Mouse (Mus musculus): ENCODE measurements at regions not wholly inside any gene's neighbourhood (a gene's known extent, or its start where the extent isn't known, plus 50 kb on each side); places are given as distances from the start of the nearest gene placed in this dataset.

DNA sequence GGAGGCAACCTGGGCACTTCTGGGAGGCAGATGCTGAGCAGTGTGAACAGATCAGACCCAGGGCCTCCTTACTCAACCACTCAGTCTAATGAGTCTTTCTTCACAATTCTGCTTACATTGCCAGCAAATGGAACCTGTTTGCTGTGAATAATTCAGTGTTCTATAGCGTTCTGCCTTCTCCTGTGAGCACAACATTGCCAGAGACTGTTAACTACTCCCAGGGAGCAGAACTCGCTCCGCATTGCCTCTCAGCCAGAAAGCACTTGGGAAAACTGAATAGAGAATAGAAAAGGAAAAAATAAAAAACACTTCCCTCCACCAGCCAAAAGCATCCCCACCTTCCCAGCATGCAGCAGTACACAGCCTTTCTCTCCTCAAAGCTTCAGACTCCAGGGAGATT, 51.5 kb downstream of the Aym1 start:
- 51% methylated on average over 3 of the region's 3 CpGs for WGBS
- no peak for ATAC-seq (replicated peaks)
- no peak overlapping the region for H3K4me3 ChIP-seq
- H3K36me3 ChIP-seq (replicated peaks) = no peaks in the 10 kb centered on the region
- H3K27ac ChIP-seq = peak overlapping the region; percentile 47
- peaks cover 26% of the 10 kb centered on the region for H3K4me1 ChIP-seq
- no peak overlapping the region for H3K4me2 ChIP-seq
- H3K27me3 ChIP-seq (replicated peaks) = no peaks in the 10 kb centered on the region
- no peaks in the 10 kb centered on the region for H3K9me3 ChIP-seq
- no peak overlapping the region for H3K9ac ChIP-seq

DNA sequence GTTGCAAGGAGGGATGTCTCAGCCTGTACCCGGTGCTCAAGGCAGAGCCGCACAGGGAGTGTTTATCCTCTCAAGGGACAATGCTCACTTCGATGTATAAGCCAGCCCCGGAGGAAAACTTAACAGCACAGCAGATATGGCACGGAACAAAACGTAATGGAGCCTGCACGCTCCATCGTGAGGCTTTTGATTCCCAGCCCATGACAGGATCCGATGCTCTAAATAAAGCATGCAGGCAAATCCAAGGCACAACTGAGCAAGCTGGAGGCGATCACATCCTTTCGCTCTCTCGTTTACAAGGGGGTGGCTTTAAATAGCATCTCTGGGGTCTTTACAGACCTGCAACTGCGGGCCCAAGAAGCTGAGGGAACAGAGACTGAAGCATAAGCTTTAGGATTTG, 53.9 kb downstream of the Aym1 start:
- H3K4me3 ChIP-seq = no peak overlapping the region
- H3K27ac ChIP-seq = peak overlapping the region; percentile 63
- H3K9me3 ChIP-seq = no peaks in the 10 kb centered on the region
- no peak overlapping the region for H3K4me2 ChIP-seq
- WGBS = 41% methylated on average over 13 of the region's 13 CpGs
- H3K27me3 ChIP-seq (replicated peaks) = no peaks in the 10 kb centered on the region
- H3K36me3 ChIP-seq (replicated peaks) = no peaks in the 10 kb centered on the region
- ATAC-seq (replicated peaks) = no peak
- peaks cover 26% of the 10 kb centered on the region for H3K4me1 ChIP-seq
- no peak overlapping the region for H3K9ac ChIP-seq

DNA sequence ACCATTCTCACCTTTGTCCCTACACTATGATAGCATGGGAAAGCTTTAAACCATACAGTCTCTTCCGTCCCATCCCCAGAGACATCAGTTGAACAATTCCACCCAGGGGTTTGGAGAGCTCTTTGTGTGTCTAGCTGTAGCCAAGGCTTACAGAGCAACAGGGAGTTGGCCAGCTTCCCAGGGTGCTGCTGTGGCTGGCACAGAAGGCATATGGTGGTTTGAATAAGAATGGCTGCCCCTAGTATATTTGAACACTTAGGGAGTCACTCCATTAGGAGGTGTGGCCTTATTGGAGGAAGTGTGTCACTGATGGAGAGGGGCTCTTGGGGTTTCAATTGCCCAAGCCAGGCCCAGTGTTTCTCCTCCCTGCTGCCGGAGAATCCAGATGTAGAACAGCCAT, 57.5 kb downstream of the Aym1 start:
- Histone ChIP-seq H3K27me3 (replicated peaks) (no peaks in the 10 kb centered on the region), H3K36me3 (replicated peaks) (no peaks in the 10 kb centered on the region), H3K4me3 (no peak overlapping the region), H3K27ac (no peak overlapping the region), H3K4me2 (no peak overlapping the region), H3K4me1 (peaks cover 21% of the 10 kb centered on the region), H3K9ac (no peak overlapping the region), H3K9me3 (no peaks in the 10 kb centered on the region)
- WGBS = 71% methylated on average over 2 of the region's 2 CpGs
- ATAC-seq (replicated peaks) = no peak

DNA sequence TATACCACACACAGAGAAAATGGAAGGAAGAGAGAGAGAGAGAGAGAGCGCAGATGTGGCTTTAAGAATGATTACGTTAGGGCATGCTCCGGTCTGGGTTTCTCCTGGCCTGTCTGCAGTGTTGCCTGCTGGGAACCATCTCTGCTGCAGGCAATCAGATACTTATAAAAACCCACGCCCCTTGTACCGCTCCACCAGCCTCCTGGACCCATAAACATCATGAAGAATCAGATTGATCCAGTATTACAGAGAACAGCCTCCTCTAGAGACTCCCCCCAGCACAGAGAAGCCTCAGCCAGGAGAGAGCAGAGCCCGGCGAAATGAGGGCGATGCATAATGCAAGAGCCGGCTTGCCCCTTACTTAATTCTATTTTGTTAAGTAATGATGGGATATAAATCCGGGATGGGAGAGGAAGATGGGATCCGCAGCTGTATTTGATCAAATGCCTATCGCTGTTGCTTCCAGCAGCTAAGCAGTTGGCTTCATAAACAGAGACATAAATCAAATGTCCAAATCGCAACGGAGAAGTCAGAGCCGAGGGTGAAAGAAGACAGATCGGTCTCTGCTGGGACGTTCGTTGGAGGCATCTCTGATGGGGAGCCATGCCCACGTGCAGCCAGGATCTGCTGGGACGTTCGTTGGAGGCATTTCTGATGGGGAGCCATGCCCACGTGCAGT, 61.4 kb downstream of the Aym1 start:
- ATAC-seq (replicated peaks) = no peak; the same call in 1 of the 2 replicates
- Histone ChIP-seq H3K9me3 (no peaks in the 10 kb centered on the region), H3K9ac (no peak overlapping the region), H3K4me1 (peaks cover 21% of the 10 kb centered on the region; the same call in 1 of the 2 replicates), H3K4me2 (no peak overlapping the region), H3K27me3 (replicated peaks) (no peaks in the 10 kb centered on the region), H3K4me3 (no peak overlapping the region), H3K36me3 (replicated peaks) (no peaks in the 10 kb centered on the region), H3K27ac (peak overlapping the region; percentile 63)
- WGBS = 65% methylated on average over 22 of the region's 22 CpGs

DNA sequence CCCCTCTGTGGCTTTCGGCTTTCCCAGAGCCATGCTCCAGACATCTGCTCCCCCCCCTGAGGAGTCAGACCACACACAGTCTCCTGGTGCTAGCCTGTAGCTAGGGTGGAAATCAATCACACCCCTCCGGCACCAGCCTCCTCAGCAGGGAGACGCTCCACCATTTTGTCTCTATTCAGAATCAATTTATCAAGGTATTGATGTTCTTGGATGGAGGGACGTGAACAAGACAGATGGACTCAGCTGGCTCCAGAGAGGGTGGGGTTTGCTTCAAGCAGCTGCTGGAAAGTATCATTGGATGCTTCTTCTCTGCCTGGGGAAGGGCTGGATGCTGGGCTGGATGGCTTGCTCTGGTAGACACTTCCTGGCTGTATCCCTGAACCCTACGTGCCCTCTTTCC, 63.5 kb downstream of the Aym1 start:
- no peak overlapping the region for H3K9ac ChIP-seq
- no peaks in the 10 kb centered on the region for H3K27me3 ChIP-seq (replicated peaks)
- no peak overlapping the region for H3K4me3 ChIP-seq
- H3K4me1 ChIP-seq = peaks cover 21% of the 10 kb centered on the region; the same call in 1 of the 2 replicates
- H3K9me3 ChIP-seq = no peaks in the 10 kb centered on the region
- no peak overlapping the region for H3K27ac ChIP-seq
- no peak for ATAC-seq (replicated peaks)
- H3K4me2 ChIP-seq = no peak overlapping the region
- no peaks in the 10 kb centered on the region for H3K36me3 ChIP-seq (replicated peaks)
- WGBS = 28% methylated on average over 5 of the region's 5 CpGs

DNA sequence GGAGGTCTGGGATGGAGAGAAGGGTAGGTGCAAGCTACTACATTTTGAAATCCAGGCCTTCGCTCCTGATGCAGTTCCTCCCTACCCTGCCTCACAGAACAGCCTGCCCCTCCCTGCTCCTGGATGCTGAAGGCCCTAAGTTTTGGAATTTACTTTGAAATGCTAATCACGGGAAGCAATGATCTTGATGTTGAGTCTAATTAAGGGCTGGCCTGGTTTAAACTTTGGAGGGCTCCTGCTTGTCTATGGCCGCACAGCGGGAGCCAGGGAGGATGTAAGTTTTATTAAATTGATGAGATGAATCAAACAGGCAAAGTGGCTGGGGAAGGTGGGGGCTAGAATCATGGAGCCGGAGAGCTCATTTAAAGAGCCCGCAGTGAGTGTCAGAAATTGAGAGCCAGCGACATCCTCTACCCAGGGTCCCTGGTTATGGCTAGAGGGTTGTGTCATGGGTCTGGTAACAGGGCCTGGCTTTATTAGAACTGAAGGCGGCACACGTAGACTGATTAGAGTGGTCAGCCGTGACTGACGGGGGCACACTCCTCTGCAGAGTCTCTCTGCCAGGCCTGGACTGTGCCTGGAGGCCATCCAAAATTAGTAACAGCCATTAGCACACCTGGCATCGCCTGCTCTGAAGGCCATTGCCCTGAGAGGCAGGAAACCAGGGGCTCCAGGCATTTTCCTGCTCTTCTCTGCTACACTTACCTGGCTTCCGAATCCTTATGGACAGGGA, 65.1 kb downstream of the Aym1 start:
- H3K9ac ChIP-seq = no peak overlapping the region
- H3K36me3 ChIP-seq (replicated peaks) = no peaks in the 10 kb centered on the region
- peak overlapping the region; percentile 16; the same call in 1 of the 2 replicates for H3K27ac ChIP-seq
- H3K27me3 ChIP-seq (replicated peaks) = no peaks in the 10 kb centered on the region
- ATAC-seq (replicated peaks) = peak; percentile 57; the same call in 1 of the 2 replicates
- no peak overlapping the region for H3K4me3 ChIP-seq
- 57% methylated on average over 13 of the region's 13 CpGs for WGBS
- H3K4me1 ChIP-seq = peaks cover 21% of the 10 kb centered on the region; the same call in 1 of the 2 replicates
- no peak overlapping the region for H3K4me2 ChIP-seq
- no peaks in the 10 kb centered on the region for H3K9me3 ChIP-seq

DNA sequence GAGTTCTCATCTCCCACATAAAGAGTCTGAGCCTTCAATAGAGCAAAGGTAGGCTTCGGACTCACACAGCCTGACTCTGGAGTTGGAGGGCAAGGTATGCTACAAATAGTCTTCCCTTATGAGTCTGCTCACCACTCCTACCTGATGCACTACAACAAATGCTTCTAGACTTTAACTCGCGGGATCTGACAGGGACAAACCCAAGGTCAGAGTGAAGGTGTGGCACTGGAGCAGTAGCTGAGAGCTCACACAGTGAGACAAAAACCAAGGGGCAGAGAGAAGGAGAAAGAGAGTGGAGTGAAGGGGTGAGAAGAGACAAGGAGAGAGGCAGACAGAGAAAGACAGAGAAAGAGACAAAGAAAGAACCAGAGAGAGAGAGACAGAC, 65.6 kb downstream of the Aym1 start:
- Histone ChIP-seq H3K9ac (no peak overlapping the region), H3K36me3 (replicated peaks) (no peaks in the 10 kb centered on the region), H3K4me2 (no peak overlapping the region), H3K4me3 (no peak overlapping the region), H3K27ac (0 out of 2 replicates have a peak overlapping the region, but pooled peaks have one; percentile 16), H3K4me1 (peaks cover 21% of the 10 kb centered on the region; the same call in 1 of the 2 replicates), H3K9me3 (no peaks in the 10 kb centered on the region), H3K27me3 (replicated peaks) (no peaks in the 10 kb centered on the region)
- WGBS = 91% methylated on average over 3 of the region's 3 CpGs
- ATAC-seq (replicated peaks) = no peak

DNA sequence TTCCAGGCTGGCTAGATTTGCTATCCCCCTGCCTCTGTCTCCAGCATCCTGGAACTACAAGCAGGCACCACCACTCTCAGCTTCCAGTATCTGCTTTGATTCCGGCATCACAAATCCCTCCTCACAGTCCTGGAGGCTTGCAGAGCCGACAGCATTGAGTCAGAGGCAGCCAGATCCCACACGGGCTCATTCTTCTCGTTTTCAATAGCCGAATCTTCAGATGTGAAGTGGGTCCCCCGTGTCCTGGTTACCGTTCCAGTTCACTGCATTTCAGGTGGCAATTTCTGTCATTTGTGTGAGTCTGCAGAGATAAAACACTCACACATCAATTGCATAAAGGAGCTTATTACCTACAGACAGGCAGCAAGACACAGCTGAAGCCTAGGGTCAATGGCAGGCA, 62.4 kb upstream of the Wscd2 start:
- Histone ChIP-seq H3K27ac (peak overlapping the region; percentile 65), H3K4me1 (peaks cover 3% of the 10 kb centered on the region; the same call in 1 of the 2 replicates), H3K27me3 (replicated peaks) (no peaks in the 10 kb centered on the region), H3K9ac (no peak overlapping the region), H3K4me2 (no peak overlapping the region), H3K36me3 (replicated peaks) (no peaks in the 10 kb centered on the region), H3K4me3 (no peak overlapping the region), H3K9me3 (no peaks in the 10 kb centered on the region)
- ATAC-seq (replicated peaks) = peak; percentile 65
- WGBS = 41% methylated on average over 7 of the region's 7 CpGs

DNA sequence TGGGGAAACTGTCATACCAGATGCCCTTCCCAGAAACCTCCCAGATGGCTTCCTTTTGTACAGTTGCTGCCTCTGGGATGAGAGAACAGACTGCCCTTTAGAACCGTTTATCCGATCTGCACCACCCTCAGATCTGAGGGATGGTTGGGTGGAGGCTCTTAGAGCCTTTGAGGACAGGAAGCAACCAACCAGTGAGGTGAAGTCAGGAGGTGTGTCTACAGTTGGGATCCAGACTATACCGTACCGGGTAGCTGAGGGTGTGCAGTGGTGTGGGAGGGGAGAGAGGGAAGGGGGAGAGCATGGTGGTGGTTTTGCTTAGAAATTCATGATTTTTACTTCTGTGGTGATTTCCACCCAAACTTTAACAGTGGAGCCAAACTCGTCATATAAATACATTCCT, 58.8 kb upstream of the Wscd2 start:
- Histone ChIP-seq H3K9me3 (no peaks in the 10 kb centered on the region), H3K4me2 (no peak overlapping the region), H3K4me3 (no peak overlapping the region), H3K27ac (no peak overlapping the region), H3K9ac (no peak overlapping the region), H3K27me3 (replicated peaks) (no peaks in the 10 kb centered on the region), H3K36me3 (replicated peaks) (no peaks in the 10 kb centered on the region), H3K4me1 (peaks cover 3% of the 10 kb centered on the region; the same call in 1 of the 2 replicates)
- WGBS = 72% methylated on average over 5 of the region's 5 CpGs
- ATAC-seq (replicated peaks) = no peak

DNA sequence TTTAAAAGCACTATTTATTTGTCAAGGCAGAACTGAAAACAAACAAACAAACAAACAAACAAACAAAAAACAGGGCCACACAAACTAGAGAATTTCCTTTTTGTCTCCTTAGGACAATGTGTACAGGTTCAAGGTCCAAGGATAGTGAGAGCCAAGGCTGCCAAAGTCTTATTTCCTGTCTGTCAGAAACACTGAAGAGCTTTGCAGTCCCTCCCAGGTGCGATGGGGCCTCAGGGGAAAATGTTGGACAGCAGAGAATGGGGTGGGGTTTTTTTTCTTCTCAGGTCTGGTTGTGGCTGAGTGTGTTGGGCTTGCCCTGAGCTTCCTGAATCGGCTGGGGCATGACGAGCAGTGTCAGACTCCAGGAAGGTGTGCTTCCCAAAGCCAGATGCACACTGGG, 53.1 kb upstream of the Wscd2 start:
- Histone ChIP-seq H3K4me1 (no peaks in the 10 kb centered on the region), H3K4me3 (no peak overlapping the region), H3K27me3 (replicated peaks) (no peaks in the 10 kb centered on the region), H3K4me2 (no peak overlapping the region), H3K36me3 (replicated peaks) (no peaks in the 10 kb centered on the region), H3K9ac (no peak overlapping the region), H3K9me3 (no peaks in the 10 kb centered on the region), H3K27ac (no peak overlapping the region)
- WGBS = 83% methylated on average over 3 of the region's 3 CpGs
- no peak for ATAC-seq (replicated peaks)

All from midbrain, embryonic 15.5 days (tissue).